Mouse (Mus musculus) liver, postnatal 0 days (tissue): Measurements from ENCODE around the gene Lrig1. TPM values are rescaled to one million over a fixed set of nuclear protein-coding genes. Genes with fewer than 3 reads are reported as not detected.

ENCODE experiments used
- ATAC-seq: fragments of 200-750 bp; cut with Nextera tagmentation; 2 replicates; pipeline ENCODE4 v1.8.0; 2017; ENCODE audit warnings: mild to moderate bottlenecking, moderate library complexity
- DNase-seq: peaks from one replicate; pipeline ENCODE4 v3.0.0-alpha.2; 2016
- H3K27ac ChIP-seq: fragments of 300-500 bp; sonication (generic); 2 replicates; pipeline ENCODE4 v1.5.1; 2014; ENCODE audit warnings: antibody characterized with exemption, moderate library complexity, mild to moderate bottlenecking, low read depth
- H3K27me3 ChIP-seq: fragments of 300-500 bp; sonication (generic); 2 replicates; pipeline ENCODE4 v1.6.1; 2014; ENCODE audit warnings: low read length, control low read depth, mixed read lengths; ENCODE audit not compliant: insufficient read depth
- H3K36me3 ChIP-seq: fragments of 300-500 bp; sonication (generic); replicated peaks from 2 replicates; pipeline ENCODE4 v1.6.1; 2014; ENCODE audit warnings: mild to moderate bottlenecking, control low read depth, low read length, moderate library complexity, mixed read lengths; ENCODE audit not compliant: insufficient read depth
- H3K4me1 ChIP-seq: fragments of 300-500 bp; sonication (generic); 2 replicates; pipeline ENCODE4 v1.6.1; 2014; ENCODE audit warnings: antibody characterized with exemption, mild to moderate bottlenecking, control low read depth; ENCODE audit not compliant: insufficient read depth
- H3K4me2 ChIP-seq: fragments of 300-500 bp; sonication (generic); 2 replicates; pipeline ENCODE4 v1.6.1; 2014; ENCODE audit warnings: low read depth, mild to moderate bottlenecking, low read length, moderate library complexity, mixed read lengths
- H3K4me3 ChIP-seq: fragments of 300-500 bp; sonication (generic); 2 replicates; pipeline ENCODE4 v1.5.1; 2014; ENCODE audit warnings: low read depth, low read length
- H3K9ac ChIP-seq: fragments of 300-500 bp; sonication (generic); replicated peaks from 2 replicates; pipeline ENCODE4 v1.6.1; 2014; ENCODE audit warnings: mild to moderate bottlenecking, moderate library complexity
- H3K9me3 ChIP-seq: fragments of 300-500 bp; sonication (generic); 2 replicates; pipeline ENCODE4 v1.6.1; 2016; ENCODE audit warnings: mild to moderate bottlenecking, control low read depth, low read length, mixed read lengths
- CTCF ChIP-seq: sonication (generic); IDR thresholded peaks from 2 replicates; pipeline ENCODE4 v1.5.1; 2016; ENCODE audit warnings: antibody characterized with exemption, low read depth
- EP300 ChIP-seq: IDR thresholded peaks from 2 replicates; pipeline ENCODE4 v1.6.1; 2016; ENCODE audit warnings: antibody characterized with exemption, low read depth, mild to moderate bottlenecking
- WGBS: fragments of 180-500 bp; shearing (Covaris S2); extraction: QIAGEN DNeasy Blood & Tissue Kit; methylation state at CpG from one replicate; pipeline ENCODE4 v1.1.7; 2014; ENCODE audit not compliant: insufficient replicate concordance; 5-methylcytosine and 5-hydroxymethylcytosine counted together
- polyA plus RNA-seq: library from polyadenylated mRNA; unstranded; fragments of >200 nt; fragmentation: Nextera tagmentation; extraction: Ambion mirVana; gene quantifications from 2 replicates; pipeline ENCODE4 v1.2.1, GENCODE M21; 2015

Lrig1 gene
- polyA plus RNA-seq, 1 experiment from 2014 or later: 2.5 TPM

- Histone ChIP-seq H3K9me3 (no peaks in the 10 kb centered on the region), H3K4me2 (peak overlapping the region; percentile 50), H3K36me3 (no peaks in the 10 kb centered on the region), H3K27ac (peak overlapping the region; percentile 42; the same call in 1 of the 2 replicates), H3K4me1 (peaks cover 3% of the 10 kb centered on the region; the same call in 1 of the 2 replicates), H3K4me3 (no peak overlapping the region), H3K27me3 (no peaks in the 10 kb centered on the region), H3K9ac (0 out of 2 replicates have a peak overlapping the region, but pooled peaks have one; percentile 3)
- TF ChIP-seq EP300 (no peak), CTCF (no peak)
- DNase-seq (peak; percentile 78), ATAC-seq (peak; percentile 92)
- 36% methylated on average over 18 of the region's 18 CpGs for WGBS
Measured at GRCm38 (mm10) chr6:94729847-94730246, 29.9 kb upstream of the Lrig1 start.

DNA sequence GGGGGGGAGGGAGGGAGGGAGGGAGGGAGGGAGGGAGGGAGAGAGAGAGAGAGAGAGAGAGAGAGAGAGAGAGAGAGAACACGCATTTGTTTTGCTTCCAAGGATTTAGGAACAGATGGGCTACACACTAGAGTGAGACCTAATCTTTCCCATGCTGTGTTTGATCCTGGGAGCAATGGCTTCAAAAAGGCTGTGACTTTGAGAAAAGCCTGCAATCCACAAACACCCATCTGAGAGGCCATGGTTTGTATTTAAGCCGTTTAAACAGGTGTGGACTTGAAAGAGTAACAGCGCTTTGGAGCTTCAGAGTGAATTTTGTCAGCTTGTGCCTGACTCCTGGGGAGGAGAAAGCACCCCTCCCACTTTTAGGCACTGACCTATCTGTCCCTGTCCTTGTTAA is 29.2 kb upstream of the Lrig1 start:
- Histone ChIP-seq H3K4me2 (no peak overlapping the region), H3K9me3 (no peaks in the 10 kb centered on the region), H3K27me3 (no peaks in the 10 kb centered on the region), H3K36me3 (no peaks in the 10 kb centered on the region), H3K27ac (no peak overlapping the region), H3K9ac (no peak overlapping the region), H3K4me3 (no peak overlapping the region), H3K4me1 (peaks cover 3% of the 10 kb centered on the region; the same call in 1 of the 2 replicates)
- 30% methylated on average over 3 of the region's 3 CpGs for WGBS
- no peak for DNase-seq
- TF ChIP-seq EP300 (no peak), CTCF (no peak)
- no peak for ATAC-seq

DNA sequence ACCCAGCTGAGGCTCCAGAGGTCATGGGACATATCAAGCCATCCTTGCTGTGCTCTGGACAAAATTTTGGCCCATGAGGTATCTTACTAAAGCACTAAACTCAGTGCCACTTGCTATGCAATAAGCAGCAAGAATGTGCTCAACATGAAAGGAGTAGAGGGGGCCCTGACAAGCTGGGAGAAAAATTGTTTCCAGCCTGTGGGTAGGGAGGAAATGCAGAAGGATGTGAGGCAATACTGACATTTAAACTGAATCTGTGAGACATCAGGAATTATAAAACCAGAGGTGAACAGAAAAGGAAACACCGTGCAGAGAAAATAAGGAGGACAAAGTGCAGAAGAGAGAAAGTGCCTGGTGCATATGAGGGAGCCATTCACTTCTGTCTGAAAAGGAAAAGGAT is 24.7 kb upstream of the Lrig1 start:
- ATAC-seq (no peak), DNase-seq (no peak)
- H3K4me3 ChIP-seq: no peak overlapping the region
- no peaks in the 10 kb centered on the region for H3K27me3 ChIP-seq
- H3K27ac ChIP-seq: no peak overlapping the region
- H3K36me3 ChIP-seq: no peaks in the 10 kb centered on the region
- H3K4me2 ChIP-seq: no peak overlapping the region
- WGBS: 31% methylated on average over 1 of the region's 1 CpGs
- no peak overlapping the region for H3K9ac ChIP-seq
- H3K4me1 ChIP-seq: no peaks in the 10 kb centered on the region
- TF ChIP-seq EP300: no peak
- TF ChIP-seq CTCF: no peak
- no peaks in the 10 kb centered on the region for H3K9me3 ChIP-seq

DNA sequence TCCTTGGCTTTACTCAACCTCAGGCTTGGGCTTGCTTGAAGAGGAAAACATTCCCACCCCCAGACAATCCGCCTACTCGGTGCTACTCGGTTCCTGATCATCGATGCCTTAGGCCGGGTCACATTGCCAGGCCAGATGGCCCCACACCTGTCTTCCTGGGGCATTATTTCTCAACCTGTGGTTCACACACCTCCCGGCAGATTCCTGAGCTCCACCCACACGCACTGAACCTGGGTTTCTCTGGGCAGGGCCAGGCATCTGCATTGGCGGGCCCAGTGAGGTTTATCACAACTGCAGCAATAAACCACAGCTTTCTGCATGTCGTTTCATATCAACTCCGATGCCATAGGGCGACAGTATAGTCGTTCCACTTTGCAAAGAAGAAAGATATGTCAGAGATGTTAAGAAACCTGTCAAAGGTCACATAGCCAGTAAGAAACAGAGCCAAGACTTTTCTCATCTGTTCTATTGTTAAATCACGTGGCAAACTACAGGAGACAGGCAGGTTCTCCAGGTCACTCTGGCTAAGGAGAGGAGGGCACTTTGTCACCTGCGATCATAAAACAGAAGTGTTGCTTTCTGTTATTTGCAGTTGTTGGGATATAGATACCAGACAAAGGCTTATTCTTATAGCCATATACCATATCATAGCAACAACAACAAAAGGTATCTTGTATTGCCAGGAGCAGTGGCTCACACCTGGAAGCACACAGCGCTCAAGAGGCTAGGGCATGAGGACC is 18.8 kb upstream of the Lrig1 start:
- TF ChIP-seq EP300: no peak
- TF ChIP-seq CTCF: no peak
- no peak for DNase-seq
- H3K9ac ChIP-seq: no peak overlapping the region
- WGBS: 71% methylated on average over 15 of the region's 15 CpGs
- H3K9me3 ChIP-seq: no peaks in the 10 kb centered on the region
- H3K36me3 ChIP-seq: no peaks in the 10 kb centered on the region
- H3K4me2 ChIP-seq: no peak overlapping the region
- ATAC-seq: no peak
- no peaks in the 10 kb centered on the region for H3K4me1 ChIP-seq
- H3K27me3 ChIP-seq: no peaks in the 10 kb centered on the region
- no peak overlapping the region for H3K4me3 ChIP-seq
- H3K27ac ChIP-seq: no peak overlapping the region

DNA sequence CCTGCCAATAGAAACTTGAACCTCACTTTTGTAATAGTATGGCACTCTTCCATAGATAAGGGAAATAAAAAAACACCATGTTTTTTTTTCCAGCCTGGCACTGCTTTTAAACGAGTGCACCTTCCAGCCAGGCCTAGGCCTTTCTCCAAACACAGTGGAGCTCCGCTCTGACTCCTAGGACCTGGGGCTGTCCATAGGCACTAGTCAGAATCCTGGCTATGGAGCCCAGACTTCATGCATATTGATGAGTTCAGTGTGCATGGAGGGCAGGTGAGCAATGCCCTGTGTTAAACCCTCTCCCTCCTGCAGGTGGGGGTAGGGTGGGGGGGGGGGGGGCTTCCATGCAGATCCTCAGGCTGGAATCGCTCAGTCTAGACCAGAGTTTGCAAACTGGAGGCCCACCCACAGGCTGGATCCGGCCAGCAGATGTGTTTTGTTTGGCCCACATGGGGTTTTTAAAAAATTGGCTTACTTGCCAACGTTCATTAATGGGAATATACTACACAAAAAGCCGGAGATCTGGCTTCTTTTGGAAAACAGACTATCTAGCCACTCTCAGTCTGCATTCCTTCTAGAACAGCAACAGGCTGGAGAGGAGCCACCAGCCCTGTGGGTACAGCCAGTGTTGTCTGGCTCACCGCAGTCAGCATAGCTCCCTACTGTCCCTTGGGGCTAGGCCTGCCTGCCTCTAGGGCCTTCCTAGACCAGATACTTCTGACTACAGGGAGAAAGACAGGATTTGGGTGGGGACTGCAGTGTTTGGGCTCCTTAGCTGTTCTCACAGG is 17.9 kb upstream of the Lrig1 start:
- Histone ChIP-seq H3K4me2 (no peak overlapping the region), H3K4me1 (no peaks in the 10 kb centered on the region), H3K27me3 (no peaks in the 10 kb centered on the region), H3K4me3 (no peak overlapping the region), H3K9ac (no peak overlapping the region), H3K36me3 (no peaks in the 10 kb centered on the region), H3K27ac (no peak overlapping the region), H3K9me3 (no peaks in the 10 kb centered on the region)
- 74% methylated on average over 7 of the region's 7 CpGs for WGBS
- DNase-seq (no peak), ATAC-seq (no peak)
- TF ChIP-seq EP300 (no peak), CTCF (no peak)

DNA sequence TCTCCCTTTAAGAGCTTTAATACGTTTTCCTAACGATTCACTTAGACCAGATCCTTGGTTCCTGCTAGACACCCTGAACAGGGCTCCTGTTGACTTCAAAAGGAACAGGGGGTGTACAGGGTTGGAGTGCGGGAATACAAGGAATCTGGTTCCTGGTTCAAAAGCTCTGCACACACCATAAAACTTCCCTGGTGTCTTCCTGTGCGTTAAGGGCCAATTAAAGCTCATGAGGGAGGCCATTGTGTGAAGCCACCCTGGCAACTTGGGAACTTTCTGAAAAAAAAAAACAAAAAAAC is 15.6 kb upstream of the Lrig1 start:
- H3K9me3 ChIP-seq: no peaks in the 10 kb centered on the region
- H3K4me3 ChIP-seq: no peak overlapping the region
- no peak for DNase-seq
- no peaks in the 10 kb centered on the region for H3K4me1 ChIP-seq
- H3K27me3 ChIP-seq: no peaks in the 10 kb centered on the region
- no peak overlapping the region for H3K27ac ChIP-seq
- ATAC-seq: no peak
- no peak overlapping the region for H3K4me2 ChIP-seq
- TF ChIP-seq EP300: no peak
- TF ChIP-seq CTCF: no peak
- WGBS: 51% methylated on average over 4 of the region's 4 CpGs
- H3K9ac ChIP-seq: no peak overlapping the region
- H3K36me3 ChIP-seq: no peaks in the 10 kb centered on the region
